Mouse (Mus musculus) layer of hippocampus, adult 9-11 months (tissue): ENCODE measurements around the gene Olfr638.
"Not testable (repeated sequence)": the region's sequence is repeated elsewhere in the genome, so short reads cannot be mapped to it uniquely, and the experiment has no call there.

Source experiments
- DNase-seq: peaks from one replicate; pipeline ENCODE4 v3.0.0; 2022

Gene Olfr638

GRCm38 (mm10) chr7:103998446-103998845, at the start of gene Olfr638:
Gene Olfr638 (plus strand): TSS chr7:103998746.
- no peak for DNase-seq

- DNase-seq = not testable (repeated sequence)
These were observed 31.7 kb upstream of the Olfr638 start for GRCm38 (mm10) chr7:103966873-103967272.

- DNase-seq = no peak
These were observed 27.7 kb upstream of the Olfr638 start, which contains the start of gene Olfr635 for GRCm38 (mm10) chr7:103970852-103971251. Gene Olfr635 (plus strand): TSS chr7:103971152.

- no peak for DNase-seq
These were observed 26.8 kb upstream of the Olfr638 start for GRCm38 (mm10) chr7:103971782-103972181.

GRCm38 (mm10) chr7:103999124-103999523, 578 bp downstream of the Olfr638 start:
- DNase-seq = no peak

- no peak for DNase-seq
These were observed 18.7 kb downstream of the Olfr638 start, which contains the start of gene Olfr639 for GRCm38 (mm10) chr7:104017203-104017602. Gene Olfr639 (minus strand): TSS chr7:104017303.

GRCm38 (mm10) chr7:104018953-104019352, 20.4 kb downstream of the Olfr638 start:
- no peak for DNase-seq

- no peak for DNase-seq
These were observed 23.1 kb downstream of the Olfr638 start for GRCm38 (mm10) chr7:104021651-104022050.

GRCm38 (mm10) chr7:104025473-104025872, 26.9 kb downstream of the Olfr638 start, which contains the start of gene Olfr640:
Gene Olfr640 (minus strand): TSS chr7:104025573.
- no peak for DNase-seq

GRCm38 (mm10) chr7:104026978-104027377, 28.4 kb downstream of the Olfr638 start:
- DNase-seq = no peak

GRCm38 (mm10) chr7:104035145-104035544, 36.6 kb downstream of the Olfr638 start, which contains the start of gene Olfr641:
Gene Olfr641 (plus strand): TSS chr7:104035445.
- DNase-seq = no peak

GRCm38 (mm10) chr7:104050745-104051144, 52.2 kb downstream of the Olfr638 start:
- no peak for DNase-seq

- no peak for DNase-seq
These were observed 54.0 kb downstream of the Olfr638 start, which contains the start of gene Olfr642 for GRCm38 (mm10) chr7:104052566-104052965. Gene Olfr642 (minus strand): TSS chr7:104052666.
